Mouse (Mus musculus): ENCODE results near the gene Rpl36. TPM values are rescaled to one million over a fixed set of nuclear protein-coding genes. Genes with fewer than 3 reads are reported as not detected.

Gene Rpl36
- polyA plus RNA-seq (2014; fragmentation: Nextera tagmentation; extraction: Ambion mirVana), result 1,269 and 1,280 TPM in 2 replicates

DNA sequence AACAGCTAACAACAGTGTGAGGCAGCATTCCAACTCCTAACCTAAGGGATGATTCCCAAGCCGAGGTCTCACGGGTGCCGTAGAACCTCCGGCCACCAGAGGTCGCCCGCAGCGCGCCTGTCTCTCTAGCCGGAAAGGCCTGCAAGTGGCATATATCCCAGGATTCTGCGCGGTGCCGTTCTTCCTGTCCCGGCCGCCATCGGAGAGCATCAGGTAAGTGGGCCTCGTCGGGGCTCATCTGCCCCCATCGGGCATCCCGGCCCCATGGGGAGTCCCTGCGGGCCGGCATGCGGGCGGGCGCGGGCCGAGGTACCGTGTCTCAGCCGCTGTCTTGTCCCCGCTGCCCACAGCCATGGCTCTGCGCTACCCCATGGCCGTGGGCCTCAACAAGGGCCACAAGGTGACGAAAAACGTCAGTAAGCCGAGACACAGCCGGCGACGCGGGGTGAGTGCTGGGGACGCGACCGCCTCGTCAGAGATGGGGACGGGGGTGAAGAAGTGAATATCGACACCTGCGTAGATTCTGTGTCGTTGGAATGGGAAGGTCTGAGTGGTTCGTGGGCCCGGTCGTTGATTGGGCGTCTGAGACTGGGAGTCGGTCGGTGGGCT lies at the start of gene Rpl36:
TSS of gene Rpl36 (plus strand) at position 181 of the 609 bp plus-strand sequence.
- Histone ChIP-seq H3K4me3 (ENCODE audit: low read depth, low read length) (peak within 1 kb of the TSS; percentile 75), H3K27me3 (ENCODE audit: control insufficient read depth, insufficient read depth, low read length) (no peaks in the 10 kb centered on the region), H3K4me2 (ENCODE audit: low read depth, low read length, severe bottlenecking) (peak within 1 kb of the TSS; percentile 76), H3K9ac (ENCODE audit: low read length) (peak within 1 kb of the TSS; percentile 82), H3K27ac (ENCODE audit: low read depth, low read length) (peak within 1 kb of the TSS; percentile 74), H3K4me1 (replicated peaks; ENCODE audit: control insufficient read depth, insufficient read depth, low read length) (peaks cover 19% of the 10 kb centered on the region), H3K9me3 (ENCODE audit: control insufficient read depth, low read length) (no peaks in the 10 kb centered on the region), H3K36me3 (ENCODE audit: control insufficient read depth, insufficient read depth, low read length) (peaks cover 13% of the 10 kb centered on the region; the same call in 1 of the 2 replicates)
- under 1% methylated on average over 52 of the region's 52 CpGs for WGBS
- DNase-seq (ENCODE audit: low spot score), result peak; percentile 98
- peak; percentile 60 for ATAC-seq (replicated peaks; ENCODE audit: low FRiP score)

DNA sequence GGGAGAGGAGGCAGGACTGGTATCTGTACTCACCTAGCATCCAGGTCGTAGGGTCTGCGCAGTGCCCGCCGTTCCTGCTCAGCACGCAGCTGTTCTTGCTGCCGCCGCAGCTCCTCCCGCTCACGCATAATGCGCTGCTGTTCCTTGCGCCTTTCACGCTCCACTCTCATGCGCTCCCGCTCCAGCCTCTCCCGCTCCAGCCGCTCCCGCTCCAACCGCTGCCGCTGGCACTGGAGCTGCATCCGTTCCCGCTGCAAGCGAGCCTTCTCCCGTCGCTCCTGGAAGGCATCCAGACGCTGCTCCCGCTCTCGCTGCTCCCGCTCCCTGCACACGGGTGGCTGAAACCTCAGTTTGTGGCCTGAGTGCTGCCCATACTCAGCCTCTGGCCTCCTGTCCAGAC lies 46.9 kb upstream of the Rpl36 start:
- no peak overlapping the region for H3K27ac ChIP-seq (ENCODE audit: low read depth, low read length)
- DNase-seq (ENCODE audit: low spot score), result no peak
- no peaks in the 10 kb centered on the region for H3K9me3 ChIP-seq (ENCODE audit: control insufficient read depth, low read length)
- no peaks in the 10 kb centered on the region for H3K27me3 ChIP-seq (ENCODE audit: control insufficient read depth, insufficient read depth, low read length)
- no peak for ATAC-seq (replicated peaks; ENCODE audit: low FRiP score)
- no peak overlapping the region for H3K4me3 ChIP-seq (ENCODE audit: low read depth, low read length)
- H3K4me1 ChIP-seq (replicated peaks; ENCODE audit: control insufficient read depth, insufficient read depth, low read length), result no peaks in the 10 kb centered on the region
- H3K4me2 ChIP-seq (ENCODE audit: low read depth, low read length, severe bottlenecking), result no peak overlapping the region
- H3K9ac ChIP-seq (ENCODE audit: low read length), result no peak overlapping the region
- WGBS, result 95% methylated on average over 29 of the region's 29 CpGs
- H3K36me3 ChIP-seq (ENCODE audit: control insufficient read depth, insufficient read depth, low read length), result peaks cover 52% of the 10 kb centered on the region

DNA sequence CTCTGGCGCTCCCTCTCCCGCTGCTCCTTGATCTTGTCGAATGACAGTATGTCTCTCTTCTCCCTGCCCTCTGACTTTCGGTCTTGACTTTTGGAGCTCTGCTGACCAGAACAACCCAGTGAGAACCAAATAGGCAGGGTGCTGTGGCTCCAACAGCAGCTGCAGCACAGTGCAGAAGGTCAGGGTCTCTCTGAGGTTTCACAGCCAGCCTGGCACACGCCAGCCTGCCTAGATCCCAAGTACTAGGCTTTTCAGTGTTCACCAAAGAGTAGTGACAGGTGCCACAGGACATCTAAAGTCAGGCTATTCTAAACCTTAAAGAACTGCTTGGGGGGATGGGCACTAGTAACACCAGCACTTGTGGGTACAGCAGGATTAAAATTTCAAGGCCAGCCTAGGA lies 46.3 kb upstream of the Rpl36 start:
- H3K4me1 ChIP-seq (replicated peaks; ENCODE audit: control insufficient read depth, insufficient read depth, low read length), result no peaks in the 10 kb centered on the region
- H3K27ac ChIP-seq (ENCODE audit: low read depth, low read length), result no peak overlapping the region
- ATAC-seq (replicated peaks; ENCODE audit: low FRiP score) (no peak), DNase-seq (ENCODE audit: low spot score) (no peak)
- H3K4me2 ChIP-seq (ENCODE audit: low read depth, low read length, severe bottlenecking), result no peak overlapping the region
- H3K9me3 ChIP-seq (ENCODE audit: control insufficient read depth, low read length), result no peaks in the 10 kb centered on the region
- no peak overlapping the region for H3K9ac ChIP-seq (ENCODE audit: low read length)
- WGBS, result 92% methylated on average over 5 of the region's 5 CpGs
- H3K27me3 ChIP-seq (ENCODE audit: control insufficient read depth, insufficient read depth, low read length), result no peaks in the 10 kb centered on the region
- peaks cover 50% of the 10 kb centered on the region for H3K36me3 ChIP-seq (ENCODE audit: control insufficient read depth, insufficient read depth, low read length)
- no peak overlapping the region for H3K4me3 ChIP-seq (ENCODE audit: low read depth, low read length)

DNA sequence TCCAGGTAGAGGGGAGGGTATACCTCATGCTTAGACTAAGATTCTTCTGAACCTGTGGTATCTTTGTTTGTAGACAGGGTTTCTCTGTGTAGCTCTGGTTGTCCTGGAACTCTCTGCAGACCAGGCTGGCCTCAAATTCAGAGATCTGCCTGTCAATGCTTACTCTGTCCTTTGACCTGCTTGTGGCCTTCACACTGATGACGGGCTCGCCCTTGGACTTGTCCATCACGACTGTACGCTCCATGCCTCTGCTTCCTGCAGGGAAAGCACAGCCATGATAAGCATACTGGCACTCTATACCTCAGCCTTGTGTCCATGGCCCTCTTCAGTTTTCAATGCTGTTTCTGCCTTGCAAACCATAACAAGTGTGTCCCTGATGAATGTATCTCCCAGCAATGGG lies 45.8 kb upstream of the Rpl36 start:
- no peak overlapping the region for H3K27ac ChIP-seq (ENCODE audit: low read depth, low read length)
- ATAC-seq (replicated peaks; ENCODE audit: low FRiP score) (no peak), DNase-seq (ENCODE audit: low spot score) (no peak)
- H3K27me3 ChIP-seq (ENCODE audit: control insufficient read depth, insufficient read depth, low read length), result no peaks in the 10 kb centered on the region
- H3K9ac ChIP-seq (ENCODE audit: low read length), result no peak overlapping the region
- no peaks in the 10 kb centered on the region for H3K4me1 ChIP-seq (replicated peaks; ENCODE audit: control insufficient read depth, insufficient read depth, low read length)
- H3K4me3 ChIP-seq (ENCODE audit: low read depth, low read length), result no peak overlapping the region
- H3K4me2 ChIP-seq (ENCODE audit: low read depth, low read length, severe bottlenecking), result no peak overlapping the region
- peaks cover 47% of the 10 kb centered on the region for H3K36me3 ChIP-seq (ENCODE audit: control insufficient read depth, insufficient read depth, low read length)
- no peaks in the 10 kb centered on the region for H3K9me3 ChIP-seq (ENCODE audit: control insufficient read depth, low read length)
- 90% methylated on average over 4 of the region's 4 CpGs for WGBS

DNA sequence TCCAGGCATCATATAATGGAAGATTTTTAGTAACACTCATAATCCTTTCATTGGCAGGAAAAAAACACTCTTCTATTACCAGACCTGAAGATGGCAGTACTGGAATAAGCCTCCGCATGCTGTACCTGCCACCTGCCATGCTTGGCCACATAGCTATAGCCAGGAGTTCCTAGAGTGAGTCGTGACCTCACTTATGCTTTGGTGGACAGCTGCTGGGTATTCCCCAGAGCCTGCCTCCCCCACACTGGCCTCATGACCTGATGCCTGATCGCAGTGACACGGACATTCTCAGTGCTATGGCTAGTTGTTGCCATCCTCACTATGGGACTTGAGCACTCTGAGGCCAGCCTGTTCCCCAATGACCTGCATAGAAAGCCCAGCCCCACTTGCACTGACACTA lies 42.9 kb upstream of the Rpl36 start:
- peaks cover 42% of the 10 kb centered on the region for H3K36me3 ChIP-seq (ENCODE audit: control insufficient read depth, insufficient read depth, low read length)
- H3K4me2 ChIP-seq (ENCODE audit: low read depth, low read length, severe bottlenecking), result no peak overlapping the region
- no peak overlapping the region for H3K4me3 ChIP-seq (ENCODE audit: low read depth, low read length)
- ATAC-seq (replicated peaks; ENCODE audit: low FRiP score) (no peak), DNase-seq (ENCODE audit: low spot score) (no peak)
- H3K4me1 ChIP-seq (replicated peaks; ENCODE audit: control insufficient read depth, insufficient read depth, low read length), result no peaks in the 10 kb centered on the region
- 97% methylated on average over 4 of the region's 4 CpGs for WGBS
- no peaks in the 10 kb centered on the region for H3K27me3 ChIP-seq (ENCODE audit: control insufficient read depth, insufficient read depth, low read length)
- no peak overlapping the region for H3K9ac ChIP-seq (ENCODE audit: low read length)
- no peaks in the 10 kb centered on the region for H3K9me3 ChIP-seq (ENCODE audit: control insufficient read depth, low read length)
- no peak overlapping the region for H3K27ac ChIP-seq (ENCODE audit: low read depth, low read length)

DNA sequence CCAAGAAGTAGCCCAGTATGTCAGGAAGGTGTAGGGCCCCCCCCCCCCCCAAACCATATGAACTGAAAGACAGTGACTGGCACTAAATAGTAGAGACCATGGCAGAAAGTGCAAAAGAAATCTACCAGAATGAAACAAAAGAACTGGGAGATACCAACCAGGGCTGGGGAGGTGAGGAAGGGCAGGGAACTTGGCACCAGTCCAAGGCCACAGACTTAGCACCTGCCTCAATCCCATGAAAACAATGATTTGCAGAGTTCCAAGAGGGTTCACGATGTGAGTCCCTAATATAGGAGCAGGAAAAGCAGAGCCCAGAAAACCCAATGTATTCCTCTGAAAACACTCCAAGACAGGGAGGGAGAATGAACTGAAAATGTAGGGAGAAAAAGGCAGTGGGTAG lies 41.1 kb upstream of the Rpl36 start:
- Histone ChIP-seq H3K9ac (ENCODE audit: low read length) (no peak overlapping the region), H3K36me3 (ENCODE audit: control insufficient read depth, insufficient read depth, low read length) (peaks cover 39% of the 10 kb centered on the region), H3K4me2 (ENCODE audit: low read depth, low read length, severe bottlenecking) (no peak overlapping the region), H3K4me1 (replicated peaks; ENCODE audit: control insufficient read depth, insufficient read depth, low read length) (no peaks in the 10 kb centered on the region), H3K4me3 (ENCODE audit: low read depth, low read length) (no peak overlapping the region), H3K27ac (ENCODE audit: low read depth, low read length) (no peak overlapping the region), H3K27me3 (ENCODE audit: control insufficient read depth, insufficient read depth, low read length) (no peaks in the 10 kb centered on the region), H3K9me3 (ENCODE audit: control insufficient read depth, low read length) (no peaks in the 10 kb centered on the region)
- 84% methylated on average over 1 of the region's 1 CpGs for WGBS
- no peak for ATAC-seq (replicated peaks; ENCODE audit: low FRiP score)
- no peak for DNase-seq (ENCODE audit: low spot score)

DNA sequence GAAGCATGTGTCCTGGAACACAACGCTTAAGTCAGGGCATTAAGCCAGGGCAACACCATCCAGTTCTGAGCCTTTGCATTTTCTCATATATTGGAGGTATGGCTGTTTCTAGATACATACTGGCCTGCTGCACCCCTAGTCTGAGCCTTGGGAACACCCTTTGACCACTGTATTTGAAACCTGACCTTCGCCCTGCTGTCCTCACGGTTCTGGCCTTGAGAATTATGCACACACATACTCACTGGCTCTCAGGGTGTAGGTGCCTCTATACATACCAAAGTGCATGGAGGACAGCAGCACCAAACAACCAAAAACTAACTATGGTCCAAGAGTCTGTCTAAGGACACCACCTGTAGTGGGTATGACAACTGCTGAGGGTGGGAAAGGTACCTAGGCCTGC lies 40.3 kb upstream of the Rpl36 start:
- DNase-seq (ENCODE audit: low spot score) (no peak), ATAC-seq (replicated peaks; ENCODE audit: low FRiP score) (no peak)
- Histone ChIP-seq H3K4me3 (ENCODE audit: low read depth, low read length) (no peak overlapping the region), H3K9ac (ENCODE audit: low read length) (no peak overlapping the region), H3K36me3 (ENCODE audit: control insufficient read depth, insufficient read depth, low read length) (peaks cover 36% of the 10 kb centered on the region), H3K4me2 (ENCODE audit: low read depth, low read length, severe bottlenecking) (no peak overlapping the region), H3K4me1 (replicated peaks; ENCODE audit: control insufficient read depth, insufficient read depth, low read length) (no peaks in the 10 kb centered on the region), H3K9me3 (ENCODE audit: control insufficient read depth, low read length) (no peaks in the 10 kb centered on the region), H3K27me3 (ENCODE audit: control insufficient read depth, insufficient read depth, low read length) (no peaks in the 10 kb centered on the region), H3K27ac (ENCODE audit: low read depth, low read length) (no peak overlapping the region)
- 92% methylated on average over 3 of the region's 3 CpGs for WGBS

DNA sequence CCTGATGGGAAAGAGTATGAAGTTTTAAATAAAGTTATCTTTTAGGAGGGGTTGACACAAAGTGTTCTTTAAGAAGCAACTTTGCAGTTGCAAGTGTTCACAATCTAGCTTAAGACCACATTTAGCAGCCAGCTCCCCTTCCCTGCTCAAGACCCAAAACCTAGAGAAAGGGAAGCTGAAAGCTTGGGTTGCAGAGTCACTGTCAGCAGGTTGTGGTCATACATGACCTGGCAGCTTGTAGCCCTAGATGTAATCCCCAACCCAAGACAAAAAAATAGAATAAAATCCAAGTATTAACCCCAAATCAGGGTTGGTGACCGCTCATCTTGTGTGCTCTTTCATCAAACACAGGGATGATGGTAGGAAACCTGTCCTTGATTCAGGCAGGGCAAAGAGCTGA lies 30.1 kb upstream of the Rpl36 start:
- peak overlapping the region; percentile 91 for H3K4me2 ChIP-seq (ENCODE audit: low read depth, low read length, severe bottlenecking)
- peaks cover 28% of the 10 kb centered on the region for H3K36me3 ChIP-seq (ENCODE audit: control insufficient read depth, insufficient read depth, low read length)
- ATAC-seq (replicated peaks; ENCODE audit: low FRiP score) (no peak), DNase-seq (ENCODE audit: low spot score) (no peak)
- H3K9ac ChIP-seq (ENCODE audit: low read length), result peak overlapping the region; percentile 88
- H3K27me3 ChIP-seq (ENCODE audit: control insufficient read depth, insufficient read depth, low read length), result no peaks in the 10 kb centered on the region
- WGBS, result 78% methylated on average over 1 of the region's 1 CpGs
- no peaks in the 10 kb centered on the region for H3K9me3 ChIP-seq (ENCODE audit: control insufficient read depth, low read length)
- peak overlapping the region; percentile 93 for H3K4me3 ChIP-seq (ENCODE audit: low read depth, low read length)
- H3K27ac ChIP-seq (ENCODE audit: low read depth, low read length), result no peak overlapping the region
- peaks cover 22% of the 10 kb centered on the region for H3K4me1 ChIP-seq (replicated peaks; ENCODE audit: control insufficient read depth, insufficient read depth, low read length)

DNA sequence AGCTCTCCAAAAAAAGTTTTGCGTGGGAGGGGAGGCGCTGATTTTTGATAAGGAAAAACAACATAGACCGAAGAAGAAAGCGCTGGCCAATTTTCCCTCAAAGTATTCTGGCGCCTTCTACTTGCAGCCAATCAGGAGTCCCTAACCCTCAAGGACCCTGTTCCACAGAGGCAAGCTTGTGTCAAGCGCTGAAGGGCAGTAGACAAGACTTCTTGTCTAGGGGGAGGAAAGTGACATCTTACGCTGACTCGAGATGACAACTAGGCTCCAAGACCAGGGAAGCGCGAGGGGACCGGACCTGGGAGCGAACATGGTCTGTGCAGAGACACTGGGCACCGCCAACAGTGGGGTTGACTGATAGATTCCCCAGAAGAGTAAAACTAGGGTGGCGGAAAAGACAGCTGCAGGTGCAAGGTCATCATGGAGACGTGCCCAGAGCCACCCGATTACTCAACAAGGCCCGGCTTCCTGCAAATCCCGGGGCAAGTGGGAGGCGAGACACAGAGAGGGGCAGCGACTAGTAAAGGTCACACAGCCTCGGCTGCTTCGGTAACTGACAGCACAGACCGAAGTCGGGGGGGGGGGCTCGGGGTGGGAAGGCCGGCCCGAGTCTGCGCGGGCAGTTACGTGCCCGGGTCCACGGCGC lies 29.5 kb upstream of the Rpl36 start:
- DNase-seq (ENCODE audit: low spot score), result no peak
- H3K9ac ChIP-seq (ENCODE audit: low read length), result peak overlapping the region; percentile 88
- WGBS, result 5% methylated on average over 33 of the region's 33 CpGs
- H3K4me3 ChIP-seq (ENCODE audit: low read depth, low read length), result peak overlapping the region; percentile 93
- H3K9me3 ChIP-seq (ENCODE audit: control insufficient read depth, low read length), result no peaks in the 10 kb centered on the region
- H3K4me2 ChIP-seq (ENCODE audit: low read depth, low read length, severe bottlenecking), result peak overlapping the region; percentile 91
- H3K4me1 ChIP-seq (replicated peaks; ENCODE audit: control insufficient read depth, insufficient read depth, low read length), result peaks cover 25% of the 10 kb centered on the region
- H3K27ac ChIP-seq (ENCODE audit: low read depth, low read length), result peak overlapping the region; percentile 88
- peaks cover 23% of the 10 kb centered on the region for H3K36me3 ChIP-seq (ENCODE audit: control insufficient read depth, insufficient read depth, low read length)
- ATAC-seq (replicated peaks; ENCODE audit: low FRiP score), result no peak
- no peaks in the 10 kb centered on the region for H3K27me3 ChIP-seq (ENCODE audit: control insufficient read depth, insufficient read depth, low read length)
